Mouse (Mus musculus): ENCODE measurements around the gene Olfr270. TPM values are rescaled to one million over a fixed set of nuclear protein-coding genes. Genes with fewer than 3 reads are reported as not detected.

The Olfr270 gene
- polyA plus RNA-seq, 1 experiment from 2014 or later, result not detected

- Histone ChIP-seq H3K4me3 (ENCODE audit: low read depth, low read length) (no peak overlapping the region), H3K4me1 (ENCODE audit: control insufficient read depth, insufficient read depth, low read length) (no peaks in the 10 kb centered on the region), H3K36me3 (ENCODE audit: control insufficient read depth, insufficient read depth, low read length) (peaks cover 38% of the 10 kb centered on the region), H3K9me3 (replicated peaks; ENCODE audit: control insufficient read depth, low read length, poor library complexity, severe bottlenecking) (0 out of 2 replicates have a peak, but pooled peaks cover 4% of the 10 kb centered on the region), H3K27me3 (ENCODE audit: control insufficient read depth, insufficient read depth, low read depth, low read length) (no peaks in the 10 kb centered on the region), H3K9ac (ENCODE audit: low read depth, low read length) (no peak overlapping the region), H3K4me2 (ENCODE audit: low read length) (no peak overlapping the region), H3K27ac (ENCODE audit: low read length) (no peak overlapping the region)
- no peak for ATAC-seq
- 100% methylated on average over 1 of the region's 1 CpGs for WGBS
Observed at GRCm38 (mm10) chr4:53018392-53018791, 54.0 kb downstream of the Olfr270 start.

Other genes with a start within 250 kb of the Olfr270 start
- gene Olfr275, start 149.9 kb upstream of the Olfr270 start, polyA plus RNA-seq (2015; fragmentation: Nextera tagmentation; extraction: Ambion mirVana), result not detected in 2 replicates
- gene Olfr273, start 105.3 kb upstream of the Olfr270 start, polyA plus RNA-seq (2015; fragmentation: Nextera tagmentation; extraction: Ambion mirVana), result not detected in 2 replicates
- not detected in 2 replicates for gene Olfr272, start 45.4 kb upstream of the Olfr270 start, polyA plus RNA-seq (2015; fragmentation: Nextera tagmentation; extraction: Ambion mirVana)
- gene Nipsnap3a, start 24.7 kb downstream of the Olfr270 start, polyA plus RNA-seq (2015; fragmentation: Nextera tagmentation; extraction: Ambion mirVana), result not detected in 2 replicates
- 186 and 194 TPM in 2 replicates for gene Nipsnap3b, start 47.3 kb downstream of the Olfr270 start, polyA plus RNA-seq (2015; fragmentation: Nextera tagmentation; extraction: Ambion mirVana)
- 9.3 and 9.9 TPM in 2 replicates for gene Abca1, start 195.3 kb downstream of the Olfr270 start, polyA plus RNA-seq (2015; fragmentation: Nextera tagmentation; extraction: Ambion mirVana)